Mouse (Mus musculus) thymus, adult 2 months (tissue): Measurements from ENCODE around the gene Mageb16.

Experiments used
- CTCF ChIP-seq: fragments of 200-500 bp; IDR thresholded peaks from 2 replicates; pipeline ENCODE4 v1.5.1; 2012; ENCODE audit warnings: mild to moderate bottlenecking, control low read depth, low read length, moderate library complexity, borderline replicate concordance; ENCODE audit not compliant: control insufficient read depth, poor library complexity, insufficient read depth; ENCODE audit errors: extremely low read depth
- POLR2A ChIP-seq: fragments of 200-500 bp; IDR thresholded peaks from 2 replicates; pipeline ENCODE4 v1.6.1; 2012; ENCODE audit warnings: mild to moderate bottlenecking, low read length, control low read depth, moderate library complexity; ENCODE audit not compliant: control insufficient read depth, poor library complexity, insufficient read depth; ENCODE audit errors: extremely low read depth

GRCm38 (mm10) chrX:79635396-79635795 lies 35.8 kb downstream of the Mageb16 start:
- TF ChIP-seq CTCF: no peak
- TF ChIP-seq POLR2A: no peak
